Mouse (Mus musculus) megakaryocyte, embryonic 14.5 days (primary cell): ENCODE data around the gene Cadps2.

Experiments used
- FLI1 ChIP-seq: IDR thresholded peaks from 2 replicates; pipeline ENCODE4 v1.6.1; 2012; ENCODE audit warnings: low read length, inconsistent platforms, mixed read lengths
- GATA1 ChIP-seq: IDR thresholded peaks from 3 replicates; pipeline ENCODE4 v1.6.1; 2012; ENCODE audit warnings: mixed read lengths, low read length, inconsistent platforms, borderline replicate concordance

- TF ChIP-seq GATA1 (no peak), FLI1 (no peak)
Measured at GRCm38 (mm10) chr6:23866298-23866697, 27.1 kb upstream of the Cadps2 start.
